Mouse (Mus musculus) CH12.LX (cell line): Measurements from ENCODE around the gene Naa60.

Experiments used
- CTCF ChIP-seq, 2 experiments: IDR thresholded peaks in 1 of 2; conservative IDR thresholded peaks in 1 of 2; 2 replicates each; pipeline ENCODE4 v1.5.1; 2011 to 2012; ENCODE audit warnings: low read depth in 2 of 2, low read length in 2 of 2, improper control_type of control experiment in 1 of 2, inconsistent platforms in 1 of 2, mild to moderate bottlenecking in 1 of 2, moderate library complexity in 1 of 2
- JUN ChIP-seq: IDR thresholded peaks from 2 replicates; pipeline ENCODE4 v1.6.1; 2011; ENCODE audit warnings: low read depth, mild to moderate bottlenecking, low read length, improper control_type of control experiment, moderate library complexity; ENCODE audit not compliant: insufficient read depth
- MXI1 ChIP-seq: IDR thresholded peaks from 2 replicates; pipeline ENCODE4 v1.6.1; 2011; ENCODE audit warnings: mild to moderate bottlenecking, low read depth, low read length, improper control_type of control experiment
- NELFE ChIP-seq: IDR thresholded peaks from 2 replicates; pipeline ENCODE4 v1.6.1; 2011; ENCODE audit warnings: low read depth, low read length, improper control_type of control experiment
- SMC3 ChIP-seq: IDR thresholded peaks from 2 replicates; pipeline ENCODE4 v1.6.1; 2011; ENCODE audit warnings: low read depth, low read length, improper control_type of control experiment
- ZC3H11A ChIP-seq: IDR thresholded peaks from 2 replicates; pipeline ENCODE4 v1.6.1; 2012; ENCODE audit warnings: low read depth, mild to moderate bottlenecking, inconsistent platforms, low read length, improper control_type of control experiment

DNA sequence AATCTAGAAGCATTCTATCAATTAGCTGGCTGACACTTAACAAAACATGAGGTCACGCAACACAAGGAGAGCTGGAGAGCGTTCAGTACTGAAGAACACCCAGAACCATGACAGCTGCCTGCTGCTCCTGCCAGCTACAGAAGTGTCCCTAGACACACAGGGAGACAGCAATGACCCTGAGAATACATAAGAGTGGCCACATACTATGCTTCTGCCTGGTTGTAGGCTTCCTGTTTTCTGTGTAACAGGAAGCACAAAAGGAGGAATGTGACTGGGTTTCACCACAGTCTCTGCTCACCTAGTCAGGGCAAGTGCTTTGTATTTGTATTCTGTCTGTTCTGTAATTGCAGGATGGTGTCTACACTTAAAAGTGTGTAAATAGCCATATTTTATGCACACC lies 48.6 kb downstream of the Naa60 start:
- TF ChIP-seq JUN (no peak), SMC3 (no peak), CTCF (conservative IDR thresholded peaks at IDR 0.05 in 1 of 2, IDR thresholded peaks at IDR 0.05 in 1 of 2; ENCODE audit: low read depth in 2 of 2, low read length in 2 of 2) (no peak), NELFE (no peak), MXI1 (no peak), ZC3H11A (no peak)
